Mouse (Mus musculus) hindbrain, embryonic 12.5 days (tissue): Measurements from ENCODE around the gene Slc16a10. TPM values are rescaled to one million over a fixed set of nuclear protein-coding genes. Genes with fewer than 3 reads are reported as not detected.

Experiments used
- ATAC-seq: fragments of 200-750 bp; cut with Nextera tagmentation; 2 replicates; pipeline ENCODE4 v1.8.0; 2017; ENCODE audit warnings: moderate TSS enrichment; ENCODE audit not compliant: low FRiP score
- H3K27ac ChIP-seq: fragments of 300-500 bp; sonication (generic); 2 replicates; pipeline ENCODE4 v1.5.1; 2016; ENCODE audit warnings: mild to moderate bottlenecking
- H3K27me3 ChIP-seq: fragments of 300-500 bp; sonication (generic); 2 replicates; pipeline ENCODE4 v1.6.1; 2016; ENCODE audit warnings: mild to moderate bottlenecking
- H3K36me3 ChIP-seq: fragments of 300-500 bp; sonication (generic); 2 replicates; pipeline ENCODE4 v1.6.1; 2016; ENCODE audit warnings: mild to moderate bottlenecking
- H3K4me1 ChIP-seq: fragments of 300-500 bp; sonication (generic); 2 replicates; pipeline ENCODE4 v1.6.1; 2016
- H3K4me2 ChIP-seq: fragments of 300-500 bp; sonication (generic); replicated peaks from 2 replicates; pipeline ENCODE4 v1.6.1; 2016; ENCODE audit warnings: mild to moderate bottlenecking
- H3K4me3 ChIP-seq: fragments of 300-500 bp; sonication (generic); 2 replicates; pipeline ENCODE4 v1.5.1; 2016; ENCODE audit warnings: mild to moderate bottlenecking
- H3K9ac ChIP-seq: fragments of 300-500 bp; sonication (generic); 2 replicates; pipeline ENCODE4 v1.6.1; 2016; ENCODE audit warnings: mild to moderate bottlenecking, moderate library complexity
- H3K9me3 ChIP-seq: fragments of 300-500 bp; sonication (generic); replicated peaks from 2 replicates; pipeline ENCODE4 v1.6.1; 2016; ENCODE audit warnings: mild to moderate bottlenecking
- WGBS: fragments of 180-500 bp; shearing (Covaris S2); methylation state at CpG from one replicate; pipeline ENCODE4 v1.1.7; 2016; 5-methylcytosine and 5-hydroxymethylcytosine counted together
- polyA plus RNA-seq: library from polyadenylated mRNA; unstranded; fragments of >200 nt; fragmentation: Nextera tagmentation; extraction: Ambion mirVana; gene quantifications from 2 replicates; pipeline ENCODE4 v1.2.1, GENCODE M21; 2016

Slc16a10 gene
- 12.6 and 13.6 TPM in 2 replicates for polyA plus RNA-seq

GRCm38 (mm10) chr10:40141864-40142523 is at the start of gene Slc16a10:
TSS of gene Slc16a10 (minus strand) at chr10:40142258.
- peaks cover 4% of the 10 kb centered on the region for H3K4me1 ChIP-seq
- no peaks in the 10 kb centered on the region for H3K36me3 ChIP-seq
- H3K27me3 ChIP-seq, result peaks cover 15% of the 10 kb centered on the region
- H3K9ac ChIP-seq, result peak within 1 kb of the TSS; percentile 70
- H3K27ac ChIP-seq, result 0 out of 2 replicates have a peak within 1 kb of the TSS, but pooled peaks have one; percentile 18
- H3K9me3 ChIP-seq, result no peaks in the 10 kb centered on the region
- peak within 1 kb of the TSS; percentile 94 for H3K4me2 ChIP-seq
- ATAC-seq, result peak; percentile 99
- under 1% methylated on average over 65 of the region's 76 CpGs for WGBS
- peak within 1 kb of the TSS; percentile 62 for H3K4me3 ChIP-seq

DNA sequence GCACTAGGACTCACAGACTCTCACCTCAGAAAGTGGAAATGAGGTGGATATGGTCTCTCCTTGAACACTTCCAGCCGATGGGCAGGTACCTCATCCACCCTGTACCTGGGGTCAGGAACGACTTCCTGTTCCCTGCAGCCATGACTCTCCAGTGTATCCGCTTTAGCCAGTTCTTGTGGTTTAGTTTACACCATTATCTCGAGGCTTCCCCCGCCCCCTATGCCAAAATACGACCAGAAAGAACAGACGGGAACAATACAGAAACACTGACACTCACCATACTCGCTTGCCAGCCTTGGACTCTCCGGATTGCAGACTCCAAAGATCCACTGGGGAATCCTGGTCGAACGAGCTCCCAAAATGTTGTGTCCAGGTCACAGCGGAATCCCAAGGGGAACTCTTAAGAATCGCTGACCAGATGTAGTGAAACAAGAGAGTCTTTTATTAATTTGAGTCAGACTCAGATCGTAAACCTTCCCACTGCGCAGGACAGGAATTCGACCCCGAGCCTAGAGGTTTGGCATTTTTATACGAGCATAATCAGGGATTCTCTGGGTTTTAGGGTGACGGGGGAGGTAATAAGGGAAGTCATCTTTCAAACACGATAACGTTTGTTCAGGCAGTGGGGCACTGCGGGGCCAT is 49.4 kb upstream of the Slc16a10 start:
- peak overlapping the region; percentile 41 for H3K4me2 ChIP-seq
- no peak overlapping the region for H3K27ac ChIP-seq
- H3K27me3 ChIP-seq, result no peaks in the 10 kb centered on the region
- no peaks in the 10 kb centered on the region for H3K36me3 ChIP-seq
- peaks cover 5% of the 10 kb centered on the region for H3K4me1 ChIP-seq
- H3K9ac ChIP-seq, result no peak overlapping the region
- H3K4me3 ChIP-seq, result peak overlapping the region; percentile 6; the same call in 1 of the 2 replicates
- WGBS, result 58% methylated on average over 22 of the region's 22 CpGs
- no peaks in the 10 kb centered on the region for H3K9me3 ChIP-seq
- no peak for ATAC-seq

DNA sequence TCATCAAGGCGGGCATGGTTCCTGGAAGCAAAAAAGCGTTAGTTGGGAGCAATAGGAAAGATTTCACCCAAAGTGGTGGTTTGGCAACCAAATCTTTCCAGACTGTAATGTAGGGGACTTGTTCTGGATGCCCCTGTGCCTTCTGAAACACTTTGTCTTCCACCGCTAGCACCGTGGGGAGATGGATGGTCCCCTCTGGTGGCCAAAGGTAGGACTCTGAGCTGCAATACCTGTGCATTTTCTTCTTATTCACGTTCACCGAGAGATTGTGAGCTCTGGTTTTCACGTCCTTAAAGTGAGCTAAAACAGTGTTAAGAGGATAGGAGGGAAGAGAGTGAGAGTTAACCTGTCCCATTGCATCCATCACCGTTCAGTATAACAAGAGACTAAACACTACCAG is 48.8 kb upstream of the Slc16a10 start:
- peaks cover 5% of the 10 kb centered on the region for H3K4me1 ChIP-seq
- no peak overlapping the region for H3K27ac ChIP-seq
- 87% methylated on average over 8 of the region's 8 CpGs for WGBS
- no peak overlapping the region for H3K9ac ChIP-seq
- H3K4me3 ChIP-seq, result no peak overlapping the region
- no peak overlapping the region for H3K4me2 ChIP-seq
- no peaks in the 10 kb centered on the region for H3K27me3 ChIP-seq
- H3K9me3 ChIP-seq, result no peaks in the 10 kb centered on the region
- ATAC-seq, result no peak
- no peaks in the 10 kb centered on the region for H3K36me3 ChIP-seq

DNA sequence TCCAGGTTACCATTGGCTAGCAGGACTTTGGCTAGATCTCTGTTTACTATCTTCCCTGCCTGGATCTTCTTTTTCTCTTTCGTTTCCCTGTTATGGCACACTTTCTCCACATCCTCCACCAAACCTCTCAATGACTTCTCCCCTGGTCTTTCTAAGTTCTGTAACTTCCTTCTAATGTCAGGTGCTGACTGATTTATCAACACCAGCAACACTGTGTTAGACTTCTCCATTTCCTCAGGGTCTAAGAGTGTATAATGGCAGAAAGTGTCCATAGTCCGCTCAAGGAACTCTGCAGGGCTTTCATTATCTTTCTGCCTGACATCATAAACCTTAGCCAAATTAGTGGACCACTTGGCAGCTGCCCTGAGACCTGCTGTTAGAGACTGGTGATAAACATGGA is 47.6 kb upstream of the Slc16a10 start:
- ATAC-seq, result no peak
- H3K36me3 ChIP-seq, result no peaks in the 10 kb centered on the region
- no peak overlapping the region for H3K27ac ChIP-seq
- WGBS, result 95% methylated on average over 2 of the region's 2 CpGs
- no peaks in the 10 kb centered on the region for H3K27me3 ChIP-seq
- H3K4me3 ChIP-seq, result no peak overlapping the region
- H3K4me2 ChIP-seq, result no peak overlapping the region
- no peaks in the 10 kb centered on the region for H3K9me3 ChIP-seq
- H3K4me1 ChIP-seq, result peaks cover 5% of the 10 kb centered on the region
- H3K9ac ChIP-seq, result no peak overlapping the region

- H3K27ac ChIP-seq, result no peak overlapping the region
- H3K4me3 ChIP-seq, result no peak overlapping the region
- H3K9me3 ChIP-seq, result no peaks in the 10 kb centered on the region
- no peaks in the 10 kb centered on the region for H3K36me3 ChIP-seq
- WGBS, result 65% methylated on average over 3 of the region's 3 CpGs
- H3K4me1 ChIP-seq, result peaks cover 5% of the 10 kb centered on the region
- no peak for ATAC-seq
- no peaks in the 10 kb centered on the region for H3K27me3 ChIP-seq
- H3K9ac ChIP-seq, result no peak overlapping the region
- H3K4me2 ChIP-seq, result no peak overlapping the region
These were observed 46.8 kb upstream of the Slc16a10 start for GRCm38 (mm10) chr10:40188831-40189230.

DNA sequence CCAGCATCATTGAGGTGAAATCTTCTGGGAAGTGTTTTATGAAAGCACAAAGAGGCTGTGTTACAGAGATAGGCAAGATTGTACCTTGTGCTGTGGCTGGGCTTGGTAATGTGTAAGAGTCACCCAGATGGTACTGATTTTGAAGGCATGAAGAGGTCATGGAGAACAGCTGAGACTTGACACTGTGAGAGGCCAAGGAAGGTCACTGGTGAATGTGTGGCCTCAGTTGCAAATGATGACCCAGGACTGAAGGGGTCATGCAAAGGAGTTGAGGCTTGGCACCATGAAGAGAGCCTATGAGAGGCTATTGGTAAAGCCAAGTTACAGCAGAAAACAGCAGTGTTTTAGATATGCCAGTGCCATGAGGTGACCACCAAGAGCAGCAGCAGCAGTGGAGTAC is 43.9 kb upstream of the Slc16a10 start:
- Histone ChIP-seq H3K27me3 (no peaks in the 10 kb centered on the region), H3K27ac (no peak overlapping the region), H3K4me3 (no peak overlapping the region), H3K9ac (no peak overlapping the region), H3K9me3 (no peaks in the 10 kb centered on the region), H3K4me1 (no peaks in the 10 kb centered on the region), H3K36me3 (no peaks in the 10 kb centered on the region), H3K4me2 (no peak overlapping the region)
- ATAC-seq, result no peak

- Histone ChIP-seq H3K4me1 (no peaks in the 10 kb centered on the region), H3K4me3 (no peak overlapping the region), H3K27ac (no peak overlapping the region), H3K4me2 (no peak overlapping the region), H3K9ac (no peak overlapping the region), H3K36me3 (no peaks in the 10 kb centered on the region), H3K9me3 (no peaks in the 10 kb centered on the region), H3K27me3 (no peaks in the 10 kb centered on the region)
- 77% methylated on average over 2 of the region's 2 CpGs for WGBS
- no peak for ATAC-seq
These were observed 38.0 kb upstream of the Slc16a10 start for GRCm38 (mm10) chr10:40180011-40180410.

DNA sequence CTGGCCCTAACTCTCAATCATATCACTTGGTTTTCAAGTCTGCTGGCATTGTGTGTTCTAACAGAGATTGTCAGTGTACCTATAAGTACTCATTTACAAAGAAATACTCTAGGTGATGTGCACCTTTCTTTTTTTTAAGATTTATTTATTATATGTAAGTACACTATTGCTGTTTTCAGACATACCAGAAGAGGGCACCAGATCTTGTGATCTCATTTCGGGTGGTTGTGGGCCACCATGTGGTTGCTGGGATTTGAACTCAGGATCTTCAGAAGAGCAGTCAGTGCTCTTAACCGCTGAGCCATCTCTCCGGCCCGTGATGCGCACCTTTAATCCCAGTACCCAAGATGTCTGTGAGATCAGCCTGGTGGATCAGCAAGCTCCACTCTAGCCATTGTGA is 37.1 kb upstream of the Slc16a10 start:
- no peak for ATAC-seq
- Histone ChIP-seq H3K4me3 (no peak overlapping the region), H3K36me3 (no peaks in the 10 kb centered on the region), H3K4me2 (no peak overlapping the region), H3K9ac (no peak overlapping the region), H3K9me3 (no peaks in the 10 kb centered on the region), H3K27ac (no peak overlapping the region), H3K27me3 (no peaks in the 10 kb centered on the region), H3K4me1 (no peaks in the 10 kb centered on the region)
- WGBS, result 92% methylated on average over 5 of the region's 5 CpGs

GRCm38 (mm10) chr10:40177323-40177962 is 35.4 kb upstream of the Slc16a10 start:
- no peak for ATAC-seq
- Histone ChIP-seq H3K27ac (no peak overlapping the region), H3K4me2 (no peak overlapping the region), H3K4me3 (no peak overlapping the region), H3K36me3 (no peaks in the 10 kb centered on the region), H3K9ac (no peak overlapping the region), H3K4me1 (no peaks in the 10 kb centered on the region), H3K9me3 (no peaks in the 10 kb centered on the region), H3K27me3 (no peaks in the 10 kb centered on the region)
- WGBS, result 64% methylated on average over 6 of the region's 6 CpGs

DNA sequence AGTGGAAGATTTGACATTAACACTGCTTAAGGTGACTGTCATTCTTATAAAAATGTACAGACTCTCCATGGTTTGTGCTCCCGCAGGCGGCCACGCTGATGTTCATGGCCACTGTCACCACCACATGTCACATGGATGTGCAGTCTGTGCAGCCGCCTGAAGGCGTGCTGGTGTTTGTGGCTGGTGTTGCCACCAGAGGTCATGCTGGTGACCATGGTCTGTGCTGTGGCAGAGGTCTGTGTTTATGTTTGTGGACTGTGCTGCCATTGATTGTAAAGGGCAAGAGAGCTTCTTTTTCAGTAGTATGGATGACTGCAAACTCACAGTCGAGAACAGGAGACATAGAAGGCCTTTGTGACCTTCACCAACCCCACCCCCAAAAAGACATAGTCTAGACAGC is 30.1 kb upstream of the Slc16a10 start:
- no peak for ATAC-seq
- no peak overlapping the region for H3K27ac ChIP-seq
- H3K4me1 ChIP-seq, result no peaks in the 10 kb centered on the region
- 87% methylated on average over 6 of the region's 6 CpGs for WGBS
- H3K4me3 ChIP-seq, result no peak overlapping the region
- no peak overlapping the region for H3K9ac ChIP-seq
- H3K27me3 ChIP-seq, result no peaks in the 10 kb centered on the region
- no peaks in the 10 kb centered on the region for H3K36me3 ChIP-seq
- H3K4me2 ChIP-seq, result no peak overlapping the region
- H3K9me3 ChIP-seq, result no peaks in the 10 kb centered on the region

- H3K4me2 ChIP-seq, result no peak overlapping the region
- H3K4me1 ChIP-seq, result no peaks in the 10 kb centered on the region
These were observed 29.2 kb upstream of the Slc16a10 start for GRCm38 (mm10) chr10:40171211-40171610.

DNA sequence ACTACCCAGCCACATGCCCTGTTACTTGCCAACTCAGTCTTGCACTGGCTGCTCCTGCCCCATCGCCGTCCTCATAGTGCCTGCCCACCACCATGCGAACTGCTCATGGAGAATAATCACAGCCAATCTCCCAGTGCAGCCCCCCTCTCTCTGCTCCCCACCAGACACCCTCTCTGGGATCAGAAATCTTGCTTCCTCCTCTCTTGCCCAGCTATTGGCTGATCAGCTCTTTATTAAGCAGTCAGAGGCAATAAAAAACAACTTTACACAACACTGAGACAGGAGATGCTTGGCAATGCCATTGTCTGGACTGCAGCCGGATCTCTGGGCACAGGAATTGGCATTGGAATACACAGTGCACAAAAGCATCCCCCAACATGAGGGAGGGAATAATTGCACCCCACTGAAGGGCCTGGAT is 28.1 kb upstream of the Slc16a10 start:
- Histone ChIP-seq H3K9me3 (no peaks in the 10 kb centered on the region), H3K4me2 (no peak overlapping the region), H3K4me3 (no peak overlapping the region), H3K9ac (no peak overlapping the region), H3K36me3 (no peaks in the 10 kb centered on the region), H3K4me1 (no peaks in the 10 kb centered on the region), H3K27ac (no peak overlapping the region), H3K27me3 (no peaks in the 10 kb centered on the region)
- 90% methylated on average over 4 of the region's 4 CpGs for WGBS
- no peak for ATAC-seq

More at GRCm38 (mm10) chr10:40171211-40171610, 29.2 kb upstream of the Slc16a10 start:
- WGBS, result 71% methylated on average over 8 of the region's 8 CpGs
- H3K4me3 ChIP-seq, result no peak overlapping the region
- H3K27ac ChIP-seq, result no peak overlapping the region
- no peak for ATAC-seq
- no peaks in the 10 kb centered on the region for H3K9me3 ChIP-seq
- no peaks in the 10 kb centered on the region for H3K36me3 ChIP-seq
- no peak overlapping the region for H3K9ac ChIP-seq
- no peaks in the 10 kb centered on the region for H3K27me3 ChIP-seq
